Mouse (Mus musculus): Measurements from ENCODE around the gene Map3k15. TPM values are rescaled to one million over a fixed set of nuclear protein-coding genes. Genes with fewer than 3 reads are reported as not detected.
A peak's percentile ranks its signal among the peaks of the same experiment; 100 is the strongest.

Map3k15 gene
- total RNA-seq, 2 experiments from 2014 or later = 0.71 to 1.4 TPM

- DNase-seq (ENCODE audit: low spot score in 2 of 2) = no peak
Measured at GRCm38 (mm10) chrX:160134136-160134843, 146.1 kb downstream of the Map3k15 start.

GRCm38 (mm10) chrX:160135719-160136118 is 147.5 kb downstream of the Map3k15 start:
- DNase-seq (ENCODE audit: low spot score in 2 of 2) = no peak

- no peak for DNase-seq (ENCODE audit: low spot score in 2 of 2)
Measured at GRCm38 (mm10) chrX:160136153-160136552, 147.9 kb downstream of the Map3k15 start.

GRCm38 (mm10) chrX:160137177-160137860 is 149.1 kb downstream of the Map3k15 start:
- DNase-seq (ENCODE audit: low spot score in 2 of 2) = peak in 1 of 2 experiments; percentile 13

- DNase-seq (ENCODE audit: low spot score in 2 of 2) = peak; percentile 76 to 82
Measured at GRCm38 (mm10) chrX:160137861-160138717, 149.9 kb downstream of the Map3k15 start, which contains the start of gene Pdha1. Gene Pdha1 (minus strand): TSS chrX:160138413.

GRCm38 (mm10) chrX:160146806-160147205 is 158.6 kb downstream of the Map3k15 start:
- DNase-seq (ENCODE audit: low spot score in 2 of 2) = no peak

- no peak for DNase-seq (ENCODE audit: low spot score in 2 of 2)
Measured at GRCm38 (mm10) chrX:160147406-160147805, 159.2 kb downstream of the Map3k15 start.

GRCm38 (mm10) chrX:160148859-160149258 is 160.6 kb downstream of the Map3k15 start:
- DNase-seq (ENCODE audit: low spot score in 2 of 2) = no peak

- DNase-seq (ENCODE audit: low spot score in 2 of 2) = peak; percentile 9 to 26
Measured at GRCm38 (mm10) chrX:160153147-160153815, 165.0 kb downstream of the Map3k15 start.

GRCm38 (mm10) chrX:160164259-160164658 is 176.0 kb downstream of the Map3k15 start:
- no peak for DNase-seq (ENCODE audit: low spot score in 2 of 2)

GRCm38 (mm10) chrX:160166246-160166985 is 178.2 kb downstream of the Map3k15 start:
- DNase-seq (ENCODE audit: low spot score in 2 of 2) = no peak

GRCm38 (mm10) chrX:160170150-160170549 is 181.9 kb downstream of the Map3k15 start:
- peak; percentile 75 to 80 for DNase-seq (ENCODE audit: low spot score in 2 of 2)

Other genes starting within 250 kb of the Map3k15 start
- 100 to 1,000 TPM; 290 to 303 TPM for gene Pdha1, start 150.0 kb downstream of the Map3k15 start, total RNA-seq (2021)

Data from layer of hippocampus, postnatal 10 days (tissue).